Mouse (Mus musculus) gastrocnemius, adult 8-10 months (tissue): ENCODE data around the gene Hp1bp3. TPM values are rescaled to one million over a fixed set of nuclear protein-coding genes. Genes with fewer than 3 reads are reported as not detected.

Experiments used
- DNase-seq, 2 experiments: peaks; one replicate each; pipeline ENCODE4 v3.0.0; 2022; ENCODE audit warnings: low spot score in 2 of 2
- total RNA-seq, 4 experiments: library from RNA; stranded (reverse); gene quantifications; 2 replicates each; pipeline ENCODE4 v1.2.4; 2022

Hp1bp3 gene
- total RNA-seq, 4 experiments from 2014 or later, result 53.9 to 62.9 (median 58.3) TPM

DNA sequence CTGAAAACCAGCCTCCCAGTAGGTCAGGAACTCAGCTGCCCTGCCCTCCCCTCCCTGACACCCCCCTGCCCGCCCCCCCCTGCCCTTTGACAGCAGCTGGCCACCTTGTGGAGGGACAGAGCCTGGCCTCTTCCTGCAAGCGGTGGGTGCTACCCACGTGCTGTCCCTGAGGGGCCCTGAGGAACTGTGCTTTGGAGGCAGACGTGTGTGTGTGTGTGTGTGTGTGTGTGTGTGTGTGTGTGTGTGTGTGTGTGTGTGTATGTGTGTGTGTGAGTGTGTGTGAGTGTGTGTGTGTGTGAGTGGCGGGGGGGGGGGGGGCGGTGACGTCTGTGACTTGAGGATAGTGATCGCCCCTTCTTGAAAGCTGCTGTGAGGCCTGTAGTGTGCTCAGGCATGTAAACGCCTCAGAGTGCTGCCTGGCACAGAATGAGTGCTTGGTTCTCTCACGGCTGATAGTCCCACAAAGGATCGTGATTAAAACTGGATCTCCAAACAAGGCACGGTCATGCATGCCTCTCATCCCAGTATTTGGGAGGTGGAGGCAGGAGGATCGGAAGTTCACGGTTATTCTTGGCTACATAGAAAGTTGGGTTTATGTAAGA lies 78.0 kb downstream of the Hp1bp3 start:
- DNase-seq, result no peak

Other genes with a start within 250 kb of the Hp1bp3 start
- gene Eif4g3, start 223.3 kb upstream of the Hp1bp3 start, total RNA-seq, result 100 to 1,000 TPM; 115 to 144 (median 123) TPM
- gene Sh2d5, start 34.1 kb downstream of the Hp1bp3 start, total RNA-seq, result under 1 TPM in 1 of 4 experiments, not detected in 3; 0.41 TPM
- under 1 TPM in 1 of 4 experiments, not detected in 3; 0.17 TPM for gene Kif17, start 34.1 kb downstream of the Hp1bp3 start, total RNA-seq
- 10 to 100 TPM; 29.7 to 35.8 (median 32.2) TPM for gene Ddost, start 88.4 kb downstream of the Hp1bp3 start, total RNA-seq
- gene Pink1, start 110.0 kb downstream of the Hp1bp3 start, total RNA-seq, result 100 to 1,000 TPM; 762 to 861 (median 819) TPM
- under 1 TPM in 2 of 4 experiments, not detected in 2; 0.59 to 0.63 TPM for gene Cda, start 151.7 kb downstream of the Hp1bp3 start, total RNA-seq
- gene Fam43b, start 180.2 kb downstream of the Hp1bp3 start, total RNA-seq, result not detected
- 10 to 100 TPM; 39.7 to 47.7 (median 43.2) TPM for gene Mul1, start 218.4 kb downstream of the Hp1bp3 start, total RNA-seq
- gene Camk2n1, start 238.0 kb downstream of the Hp1bp3 start, total RNA-seq, result 1 to 10 TPM; 3.8 to 6.1 (median 5.3) TPM